Mouse (Mus musculus) lung, postnatal 14 days (tissue): ENCODE measurements at regions not wholly inside any gene's neighbourhood (a gene's known extent, or its start where the extent isn't known, plus 50 kb on each side); places are given as distances from the start of the nearest gene placed in this dataset.

Experiments
- DNase-seq: peaks from one replicate; pipeline ENCODE4 v3.0.0; 2021

GRCm38 (mm10) chr6:133170548-133170947 lies 65.8 kb downstream of the Smim10l1 start:
- no peak for DNase-seq

DNA sequence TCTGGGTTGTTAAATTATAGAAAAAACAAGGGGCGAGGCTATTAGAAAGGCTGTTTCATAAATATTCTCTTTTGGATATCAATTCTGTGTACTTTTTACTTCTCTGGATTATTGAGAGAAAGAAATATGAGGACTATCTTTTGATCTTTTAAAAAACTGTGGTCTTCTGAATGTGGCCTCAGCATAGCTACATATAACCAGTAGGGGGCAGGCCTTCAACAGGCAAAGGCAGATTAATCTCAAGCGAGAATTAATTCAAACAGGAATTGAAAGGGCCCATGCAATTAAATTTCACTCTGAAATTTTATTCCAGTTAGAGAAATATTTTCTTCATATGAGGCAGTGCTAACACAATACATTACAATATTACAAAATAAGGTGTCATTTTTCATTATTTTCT lies 66.6 kb downstream of the Smim10l1 start:
- DNase-seq: no peak

- peak; percentile 63 for DNase-seq
These were observed 85.8 kb upstream of the 5530400C23Rik start for GRCm38 (mm10) chr6:133206173-133206572.
